In the genomic region with DNA sequence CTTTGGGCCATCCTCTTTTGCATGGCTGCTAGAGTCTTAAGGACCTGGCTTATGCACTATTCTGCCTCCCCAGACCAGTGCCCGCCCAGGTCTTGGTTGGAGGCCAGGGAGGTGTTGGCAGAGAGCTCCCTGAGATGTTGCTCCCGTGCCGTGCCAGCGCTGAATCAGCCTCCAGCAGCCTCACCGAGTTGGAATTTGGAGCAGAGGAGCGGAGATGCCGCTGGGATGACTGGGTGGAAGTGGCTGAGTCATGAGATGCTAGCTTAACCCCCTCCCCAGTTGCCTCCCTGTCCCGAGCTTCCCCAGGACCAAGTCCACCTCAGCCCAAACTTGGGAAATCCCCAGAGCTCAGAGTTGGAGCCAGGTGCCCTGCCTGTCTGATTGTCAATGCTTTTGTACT, we compare ENCODE assay signal across 9 mouse cellular contexts. TPM values are rescaled to one million over a fixed set of nuclear protein-coding genes. Genes with fewer than 3 reads are reported as not detected.
DNase-seq lines count a peak whose midpoint lies in the region; ATAC-seq lines count a peak whose summit lies in the region.
"Had no signal": no experiment of that assay in that cellular context is flagged by ENCODE, and none has a peak within 500 bp of the region (broad histone marks: within the 10 kb centered on the region; RNA-seq: fewer than 3 reads in every experiment).

No protein-coding gene starts in this region.

- 68% methylated on average over 8 of the region's 8 CpGs for WGBS in hindbrain, embryonic 15.5 days
- 62% methylated on average over 8 of the region's 8 CpGs for WGBS in hindbrain, embryonic 16.5 days
- WGBS in forebrain, embryonic 11.5 days = 78% methylated on average over 8 of the region's 8 CpGs
- 78% methylated on average over 8 of the region's 8 CpGs for whole genome bisulfite sequencing in forebrain, embryonic 10.5 days

- no peaks in the 10 kb centered on the region for H3K27me3 ChIP-seq in hindbrain, embryonic 15.5 days
- no peaks in the 10 kb centered on the region; the same call in 1 of the 2 replicates for H3K27me3 ChIP-seq in hindbrain, embryonic 16.5 days (replicated peaks; ENCODE audit: control insufficient read depth, insufficient read depth, low read length)
- no peaks in the 10 kb centered on the region; the same call in 1 of the 2 replicates for H3K27me3 ChIP-seq in forebrain, embryonic 11.5 days (ENCODE audit: control insufficient read depth, insufficient read depth, low read length)
- H3K27me3 ChIP-seq in forebrain, embryonic 10.5 days (ENCODE audit: poor library complexity, severe bottlenecking) = peaks cover 6% of the 10 kb centered on the region; the same call in 1 of the 2 replicates

- no peak for ATAC-seq in hindbrain, embryonic 15.5 days (ENCODE audit: low FRiP score, low read depth)
- no peak for ATAC-seq in hindbrain, embryonic 16.5 days
- ATAC-seq in forebrain, embryonic 11.5 days (replicated peaks; ENCODE audit: low FRiP score) = no peak

- H3K9me3 ChIP-seq in hindbrain, embryonic 15.5 days = no peaks in the 10 kb centered on the region
- H3K9me3 ChIP-seq in hindbrain, embryonic 16.5 days (ENCODE audit: control insufficient read depth, low read length) = no peaks in the 10 kb centered on the region
- no peaks in the 10 kb centered on the region for H3K9me3 ChIP-seq in forebrain, embryonic 11.5 days (ENCODE audit: control insufficient read depth, low read length)
- no peaks in the 10 kb centered on the region for H3K9me3 ChIP-seq in forebrain, embryonic 10.5 days

- peak; percentile 96 for DNase-seq in Muller cell, postnatal 12 days (ENCODE audit: inconsistent ontology term)
- peak; percentile 72 for DNase-seq in cerebellum, adult 9-10 months
- DNase-seq in kidney, adult 9 months = peak; percentile 88
- no peak for DNase-seq in forebrain, embryonic 11.5 days (ENCODE audit: low spot score)
- no peak for DNase-seq in left cerebral cortex, adult 9 months (ENCODE audit: low spot score in 2 of 2)
- no peak for DNase-seq in forebrain, embryonic 10.5 days (ENCODE audit: extremely low spot score, low spot score)
- DNase-seq: liver had no signal

- no peak overlapping the region for H3K4me2 ChIP-seq in hindbrain, embryonic 15.5 days
- no peak overlapping the region for H3K4me2 ChIP-seq in hindbrain, embryonic 16.5 days (ENCODE audit: low read length)
- H3K4me2 ChIP-seq in forebrain, embryonic 11.5 days (ENCODE audit: low read depth, low read length, severe bottlenecking) = no peak overlapping the region

- peaks cover 43% of the 10 kb centered on the region for H3K4me1 ChIP-seq in hindbrain, embryonic 15.5 days (replicated peaks)
- H3K4me1 ChIP-seq in hindbrain, embryonic 16.5 days (ENCODE audit: control insufficient read depth, insufficient read depth, low read depth, low read length) = peaks cover 25% of the 10 kb centered on the region
- H3K4me1 ChIP-seq in forebrain, embryonic 11.5 days (replicated peaks; ENCODE audit: control insufficient read depth, insufficient read depth, low read length) = peaks cover 12% of the 10 kb centered on the region; the same call in 1 of the 2 replicates
- peaks cover 38% of the 10 kb centered on the region for H3K4me1 ChIP-seq in forebrain, embryonic 10.5 days

- 0 out of 2 replicates have a peak overlapping the region, but pooled peaks have one; percentile 6 for H3K27ac ChIP-seq in hindbrain, embryonic 15.5 days (replicated peaks)
- no peak overlapping the region for H3K27ac ChIP-seq in hindbrain, embryonic 16.5 days (ENCODE audit: low read depth, low read length)
- H3K27ac ChIP-seq in forebrain, embryonic 11.5 days (ENCODE audit: low read depth, low read length) = no peak overlapping the region
- no peak overlapping the region for H3K27ac ChIP-seq in forebrain, embryonic 10.5 days

- no peak overlapping the region for H3K4me3 ChIP-seq in hindbrain, embryonic 15.5 days
- no peak overlapping the region for H3K4me3 ChIP-seq in hindbrain, embryonic 16.5 days (ENCODE audit: low read length)
- H3K4me3 ChIP-seq in forebrain, embryonic 11.5 days (ENCODE audit: low read depth, low read length) = no peak overlapping the region
- no peak overlapping the region for H3K4me3 ChIP-seq in forebrain, embryonic 10.5 days

- no peak overlapping the region for H3K9ac ChIP-seq in hindbrain, embryonic 15.5 days
- no peak overlapping the region for H3K9ac ChIP-seq in hindbrain, embryonic 16.5 days (ENCODE audit: low read depth, low read length)
- no peak overlapping the region for H3K9ac ChIP-seq in forebrain, embryonic 11.5 days (ENCODE audit: low read length)

- peaks cover 12% of the 10 kb centered on the region for H3K36me3 ChIP-seq in hindbrain, embryonic 15.5 days
- H3K36me3 ChIP-seq in hindbrain, embryonic 16.5 days (ENCODE audit: control insufficient read depth, insufficient read depth, low read length) = no peaks in the 10 kb centered on the region
- peaks cover 5% of the 10 kb centered on the region; the same call in 1 of the 2 replicates for H3K36me3 ChIP-seq in forebrain, embryonic 11.5 days (ENCODE audit: control insufficient read depth, insufficient read depth, low read length)
- H3K36me3 ChIP-seq in forebrain, embryonic 10.5 days (replicated peaks) = peaks cover 30% of the 10 kb centered on the region

RNA-seq across cellular contexts. Expression of gene AI837181, which starts 4.9 kb away (rescaled TPM):
- polyA plus RNA-seq in hindbrain, embryonic 15.5 days (2015; fragmentation: Nextera tagmentation; extraction: Ambion mirVana) = 74.9 and 82.4 TPM in 2 replicates
- polyA plus RNA-seq in hindbrain, embryonic 16.5 days (2015; fragmentation: Nextera tagmentation; extraction: Ambion mirVana) = 38.5 and 72.7 TPM in 2 replicates
- 34.6 and 42.0 TPM in 2 replicates for polyA plus RNA-seq in forebrain, embryonic 11.5 days (2014; fragmentation: Nextera tagmentation; extraction: Ambion mirVana)
- polyA plus RNA-seq in forebrain, embryonic 10.5 days (2016; fragmentation: Nextera tagmentation; extraction: Ambion mirVana) = 42.2 and 42.3 TPM in 2 replicates

RNA-seq across cellular contexts. Expression of gene Drap1, which starts 5.0 kb away (rescaled TPM):
- polyA plus RNA-seq in hindbrain, embryonic 15.5 days (2015; fragmentation: Nextera tagmentation; extraction: Ambion mirVana) = 301 and 311 TPM in 2 replicates
- polyA plus RNA-seq in hindbrain, embryonic 16.5 days (2015; fragmentation: Nextera tagmentation; extraction: Ambion mirVana) = 301 and 318 TPM in 2 replicates
- 193 and 202 TPM in 2 replicates for polyA plus RNA-seq in forebrain, embryonic 11.5 days (2014; fragmentation: Nextera tagmentation; extraction: Ambion mirVana)
- 198 and 208 TPM in 2 replicates for polyA plus RNA-seq in forebrain, embryonic 10.5 days (2016; fragmentation: Nextera tagmentation; extraction: Ambion mirVana)

RNA-seq across cellular contexts. Expression of gene Fosl1, which starts 17.5 kb away (rescaled TPM):
- not detected in 2 replicates for polyA plus RNA-seq in hindbrain, embryonic 15.5 days (2015; fragmentation: Nextera tagmentation; extraction: Ambion mirVana)
- polyA plus RNA-seq in hindbrain, embryonic 16.5 days (2015; fragmentation: Nextera tagmentation; extraction: Ambion mirVana) = not detected in 2 replicates
- polyA plus RNA-seq in forebrain, embryonic 11.5 days (2014; fragmentation: Nextera tagmentation; extraction: Ambion mirVana) = not detected in 2 replicates
- not detected in 2 replicates for polyA plus RNA-seq in forebrain, embryonic 10.5 days (2016; fragmentation: Nextera tagmentation; extraction: Ambion mirVana)

RNA-seq across cellular contexts. Expression of gene Tsga10ip, which starts 27.5 kb away (rescaled TPM):
- polyA plus RNA-seq in hindbrain, embryonic 15.5 days (2015; fragmentation: Nextera tagmentation; extraction: Ambion mirVana) = not detected in 2 replicates
- polyA plus RNA-seq in hindbrain, embryonic 16.5 days (2015; fragmentation: Nextera tagmentation; extraction: Ambion mirVana) = 0.36 TPM in 1 of 2 replicates, not detected in the other
- not detected in 2 replicates for polyA plus RNA-seq in forebrain, embryonic 11.5 days (2014; fragmentation: Nextera tagmentation; extraction: Ambion mirVana)
- not detected in 2 replicates for polyA plus RNA-seq in forebrain, embryonic 10.5 days (2016; fragmentation: Nextera tagmentation; extraction: Ambion mirVana)

RNA-seq across cellular contexts. Expression of gene Ccdc85b, which starts 27.9 kb away (rescaled TPM):
- 12.8 and 14.0 TPM in 2 replicates for polyA plus RNA-seq in hindbrain, embryonic 15.5 days (2015; fragmentation: Nextera tagmentation; extraction: Ambion mirVana)
- polyA plus RNA-seq in hindbrain, embryonic 16.5 days (2015; fragmentation: Nextera tagmentation; extraction: Ambion mirVana) = 11.4 and 12.4 TPM in 2 replicates
- 6.5 and 6.6 TPM in 2 replicates for polyA plus RNA-seq in forebrain, embryonic 11.5 days (2014; fragmentation: Nextera tagmentation; extraction: Ambion mirVana)
- 5.5 and 6.7 TPM in 2 replicates for polyA plus RNA-seq in forebrain, embryonic 10.5 days (2016; fragmentation: Nextera tagmentation; extraction: Ambion mirVana)

Comparison
In these comparisons a context has a peak if more than half of its experiments do, and no peak if none do; other contexts are left out.
1. DNase-seq: peak in Muller cell, postnatal 12 days (single experiment), cerebellum, adult 9-10 months (single experiment) and kidney, adult 9 months (single experiment); none in forebrain, embryonic 11.5 days (single experiment), left cerebral cortex, adult 9 months (0 of 2) and forebrain, embryonic 10.5 days (single experiment).